Mouse (Mus musculus): Measurements from ENCODE around the gene Ppard.
"Not testable (repeated sequence)": the region's sequence is repeated elsewhere in the genome, so short reads cannot be mapped to it uniquely, and the experiment has no call there.

Ppard gene

DNA sequence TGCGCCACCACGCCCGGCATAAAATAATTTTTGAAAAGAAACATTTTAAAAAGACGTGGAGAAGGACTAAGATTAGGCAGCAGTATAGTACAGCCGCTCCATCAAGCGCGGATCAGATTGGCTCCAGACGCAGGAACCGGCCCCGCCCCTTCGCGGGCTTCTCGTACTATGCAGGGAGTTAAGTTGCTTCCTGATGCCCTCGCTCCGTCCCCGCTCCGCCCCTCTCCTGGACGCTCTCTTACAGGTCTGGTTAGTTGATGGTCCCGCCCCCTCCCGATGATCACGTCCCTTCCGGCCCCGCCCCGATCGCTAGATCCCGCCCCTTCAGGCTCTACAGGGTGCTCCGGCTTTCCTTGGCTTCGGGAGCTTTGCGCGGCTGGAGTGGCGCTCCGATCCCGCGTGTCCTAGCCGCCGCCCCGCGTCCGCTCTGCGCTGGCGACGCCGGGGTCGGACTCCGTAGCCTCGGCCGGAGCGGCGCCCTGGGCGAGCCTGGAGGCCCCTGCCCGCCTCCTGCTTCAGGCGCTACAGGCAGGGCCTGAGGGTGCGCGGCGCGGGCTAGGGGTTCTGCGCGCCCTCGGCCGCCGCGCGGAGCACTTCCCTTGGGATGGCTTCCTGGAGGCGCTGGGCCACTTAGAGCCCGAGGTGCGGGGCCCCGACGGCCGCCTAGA is 80.8 kb downstream of the Ppard start, which contains the start of gene Fance:
Gene Fance (plus strand): TSS at position 308 of the 668 bp plus-strand sequence.
- DNase-seq (ENCODE audit: low read depth, low spot score), result peak; percentile 98

GRCm38 (mm10) chr17:28313880-28314225 is 81.4 kb downstream of the Ppard start:
- DNase-seq (ENCODE audit: low read depth, low spot score), result no peak

GRCm38 (mm10) chr17:28315611-28316160 is 83.2 kb downstream of the Ppard start:
- DNase-seq (ENCODE audit: low read depth, low spot score), result no peak

GRCm38 (mm10) chr17:28316476-28316875 is 84.0 kb downstream of the Ppard start:
- no peak for DNase-seq (ENCODE audit: low read depth, low spot score)

- DNase-seq (ENCODE audit: low read depth, low spot score), result no peak
Observed at GRCm38 (mm10) chr17:28317091-28317490, 84.6 kb downstream of the Ppard start.

DNA sequence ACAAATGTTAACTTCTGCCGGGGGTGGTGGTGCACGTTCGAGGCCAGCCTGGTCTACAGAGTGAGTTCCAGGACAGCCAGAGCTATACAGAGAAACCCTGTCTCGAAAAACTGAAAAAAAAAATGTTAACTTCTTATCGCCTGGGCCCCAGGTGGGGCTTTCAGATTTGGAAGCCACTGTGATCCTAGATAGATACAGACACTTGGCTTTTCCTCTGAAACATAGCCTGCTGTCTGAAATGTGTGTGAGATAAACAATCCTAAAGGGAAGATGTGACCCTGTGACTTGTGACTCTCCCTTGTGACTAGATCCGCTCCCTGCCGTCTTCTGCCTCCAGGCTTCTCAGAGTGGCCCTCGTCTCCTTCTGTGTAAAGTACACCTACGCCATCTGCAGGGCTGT is 85.2 kb downstream of the Ppard start:
- no peak for DNase-seq (ENCODE audit: low read depth, low spot score)

DNA sequence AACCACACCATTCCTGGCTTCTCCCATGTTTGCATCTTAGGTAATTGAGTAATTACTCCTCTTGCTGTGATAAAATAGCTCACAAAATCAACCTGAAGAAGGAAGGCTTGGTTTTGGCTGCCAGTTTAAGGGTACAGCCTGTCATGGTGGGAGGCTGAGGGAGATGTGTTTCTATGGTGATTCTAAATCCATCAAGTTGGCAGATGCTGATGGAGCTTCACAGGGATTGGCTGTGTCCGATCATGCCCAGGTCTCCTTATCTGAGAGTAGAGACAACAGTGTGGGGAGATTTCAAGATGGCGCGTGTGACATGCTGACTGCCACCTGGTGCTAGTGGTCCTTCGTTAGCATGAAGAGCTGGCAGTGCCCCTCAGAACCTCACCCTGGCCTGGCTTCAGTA is 89.2 kb downstream of the Ppard start:
- no peak for DNase-seq (ENCODE audit: low read depth, low spot score)

- no peak for DNase-seq (ENCODE audit: low read depth, low spot score)
Observed at GRCm38 (mm10) chr17:28323786-28324185, 91.3 kb downstream of the Ppard start.

DNA sequence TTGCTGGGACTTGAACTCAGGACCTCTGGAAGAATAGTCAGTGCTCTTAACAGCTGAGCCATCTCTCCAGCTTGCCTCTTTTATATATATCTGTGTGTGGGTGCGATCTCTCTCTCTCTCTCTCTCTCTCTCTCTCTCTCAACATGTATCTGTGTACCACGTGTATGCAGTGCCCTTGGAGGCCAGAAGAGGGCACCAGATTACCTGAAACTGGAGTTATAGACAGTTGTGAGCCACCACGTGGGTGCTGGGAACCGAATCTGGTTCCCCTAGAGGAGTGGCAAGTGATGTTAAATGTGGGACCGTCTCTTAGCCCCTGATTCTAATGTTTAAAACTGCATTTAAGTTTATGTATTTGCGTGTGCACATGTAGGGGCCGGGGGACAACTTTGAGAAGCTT is 91.9 kb downstream of the Ppard start:
- DNase-seq (ENCODE audit: low read depth, low spot score), result not testable (repeated sequence)

GRCm38 (mm10) chr17:28325751-28326150 is 93.3 kb downstream of the Ppard start:
- no peak for DNase-seq (ENCODE audit: low read depth, low spot score)

GRCm38 (mm10) chr17:28326951-28327350 is 94.5 kb downstream of the Ppard start:
- DNase-seq (ENCODE audit: low read depth, low spot score), result no peak

DNA sequence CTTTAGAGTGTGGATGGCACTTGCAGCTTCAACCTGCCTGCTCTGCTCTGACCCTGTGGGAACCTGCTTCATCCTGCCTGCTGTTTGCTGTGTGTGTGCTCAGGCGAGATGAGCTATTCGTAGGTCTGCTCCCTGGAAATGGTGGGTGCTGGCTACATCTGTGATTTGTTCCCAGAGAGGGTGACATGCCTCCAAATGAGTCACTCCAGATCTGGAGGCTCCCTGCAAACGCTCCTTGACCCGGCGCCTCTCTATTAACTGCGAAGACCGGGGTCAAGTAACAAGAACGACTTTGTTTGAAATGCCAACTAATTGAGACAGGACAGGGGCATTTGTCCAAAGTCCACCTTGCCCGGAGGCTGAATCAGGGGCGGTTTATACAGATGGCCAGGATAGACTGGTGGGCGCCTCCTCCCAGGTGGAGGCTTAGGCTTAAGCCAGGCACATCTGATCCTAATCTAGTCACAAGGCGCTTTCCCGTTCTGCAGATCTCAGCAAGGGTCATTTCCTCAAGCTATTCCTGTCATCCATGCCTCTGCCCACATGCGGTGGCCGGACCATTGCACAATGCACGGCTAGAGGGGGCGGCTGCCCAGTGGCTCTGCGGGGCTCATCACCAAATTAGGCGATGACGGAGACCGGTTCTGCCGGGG is 95.3 kb downstream of the Ppard start:
- no peak for DNase-seq (ENCODE audit: low read depth, low spot score)

DNA sequence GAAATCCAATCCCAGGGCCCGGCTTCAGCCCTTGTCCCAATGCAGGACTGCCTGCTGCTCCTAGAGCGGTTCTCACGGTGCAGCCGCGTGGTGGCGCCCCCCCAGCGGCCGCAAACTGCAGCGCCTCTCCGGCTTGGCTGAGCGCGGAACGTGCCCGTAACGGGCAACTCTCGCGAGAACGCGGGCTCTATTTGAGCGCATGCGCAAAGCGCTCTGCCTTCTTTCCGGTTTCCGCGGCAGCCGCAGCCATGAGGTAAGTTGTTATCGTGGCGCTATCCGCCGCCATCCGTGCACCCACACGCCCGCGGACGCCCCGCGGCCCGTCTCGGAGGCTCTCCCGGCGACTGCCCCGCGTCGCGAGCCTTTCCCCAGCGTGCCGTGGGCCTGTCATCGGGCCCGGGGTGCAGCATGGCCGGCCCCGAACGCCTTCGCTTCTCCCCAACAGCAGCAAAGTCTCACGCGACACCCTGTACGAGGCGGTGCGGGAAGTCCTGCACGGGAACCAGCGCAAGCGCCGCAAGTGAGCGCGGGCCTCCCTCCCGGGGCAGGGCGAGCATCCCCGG is 95.9 kb downstream of the Ppard start, which contains the start of gene Rpl10a:
Gene Rpl10a (plus strand): TSS at position 106 of the 563 bp plus-strand sequence.
- DNase-seq (ENCODE audit: low read depth, low spot score), result peak; percentile 98

DNA sequence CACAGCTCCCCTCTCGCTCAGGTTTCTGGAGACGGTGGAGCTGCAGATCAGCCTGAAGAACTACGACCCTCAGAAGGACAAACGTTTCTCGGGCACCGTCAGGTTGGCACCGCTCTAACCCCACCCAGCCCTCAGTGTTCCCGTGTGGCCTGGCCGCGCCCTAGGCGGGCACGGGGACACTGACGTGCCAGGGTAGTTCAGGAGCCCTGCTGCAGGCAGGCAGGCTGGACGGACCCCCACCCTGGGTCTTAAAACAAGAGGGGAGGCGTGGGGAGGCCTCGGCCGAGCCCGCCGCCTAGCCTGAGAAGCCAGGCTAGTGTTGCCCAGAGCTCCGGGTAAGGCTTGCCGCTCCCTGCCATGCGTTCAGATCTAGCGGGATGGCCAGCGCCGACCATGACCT is 96.4 kb downstream of the Ppard start:
- no peak for DNase-seq (ENCODE audit: low read depth, low spot score)

- no peak for DNase-seq (ENCODE audit: low read depth, low spot score)
Observed at GRCm38 (mm10) chr17:28329503-28330231, 97.2 kb downstream of the Ppard start.

DNA sequence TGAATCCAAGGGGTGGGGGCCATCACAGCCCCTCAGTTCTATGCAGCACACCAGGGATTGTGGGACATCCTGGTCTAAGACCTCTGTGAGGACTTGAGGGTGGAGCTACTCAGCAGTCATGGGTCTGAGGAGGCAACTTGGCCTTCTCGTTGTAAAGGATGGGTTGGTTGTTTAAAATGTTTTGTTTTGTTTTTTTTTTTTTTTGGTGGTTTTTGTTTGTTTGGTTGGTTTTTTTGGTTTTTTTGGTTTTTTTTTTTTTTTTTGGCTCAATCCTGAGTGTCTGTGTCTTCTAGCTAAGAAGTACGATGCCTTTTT is 97.7 kb downstream of the Ppard start:
- no peak for DNase-seq (ENCODE audit: low read depth, low spot score)

DNA sequence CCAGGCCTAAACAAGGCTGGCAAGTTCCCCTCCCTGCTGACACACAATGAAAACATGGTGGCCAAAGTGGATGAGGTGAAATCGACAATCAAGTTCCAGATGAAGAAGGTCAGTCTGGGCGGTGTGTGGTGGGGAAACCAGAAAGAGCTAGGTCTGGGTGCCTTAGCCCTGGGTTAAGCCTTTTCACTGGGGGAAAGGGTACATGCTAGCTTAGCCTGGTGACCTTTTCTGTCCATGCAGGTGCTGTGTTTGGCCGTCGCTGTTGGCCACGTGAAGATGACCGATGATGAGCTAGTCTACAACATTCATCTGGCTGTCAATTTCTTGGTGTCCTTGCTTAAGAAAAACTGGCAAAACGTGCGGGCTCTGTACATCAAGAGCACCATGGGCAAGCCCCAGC is 98.1 kb downstream of the Ppard start:
- DNase-seq (ENCODE audit: low read depth, low spot score), result not testable (repeated sequence)

DNA sequence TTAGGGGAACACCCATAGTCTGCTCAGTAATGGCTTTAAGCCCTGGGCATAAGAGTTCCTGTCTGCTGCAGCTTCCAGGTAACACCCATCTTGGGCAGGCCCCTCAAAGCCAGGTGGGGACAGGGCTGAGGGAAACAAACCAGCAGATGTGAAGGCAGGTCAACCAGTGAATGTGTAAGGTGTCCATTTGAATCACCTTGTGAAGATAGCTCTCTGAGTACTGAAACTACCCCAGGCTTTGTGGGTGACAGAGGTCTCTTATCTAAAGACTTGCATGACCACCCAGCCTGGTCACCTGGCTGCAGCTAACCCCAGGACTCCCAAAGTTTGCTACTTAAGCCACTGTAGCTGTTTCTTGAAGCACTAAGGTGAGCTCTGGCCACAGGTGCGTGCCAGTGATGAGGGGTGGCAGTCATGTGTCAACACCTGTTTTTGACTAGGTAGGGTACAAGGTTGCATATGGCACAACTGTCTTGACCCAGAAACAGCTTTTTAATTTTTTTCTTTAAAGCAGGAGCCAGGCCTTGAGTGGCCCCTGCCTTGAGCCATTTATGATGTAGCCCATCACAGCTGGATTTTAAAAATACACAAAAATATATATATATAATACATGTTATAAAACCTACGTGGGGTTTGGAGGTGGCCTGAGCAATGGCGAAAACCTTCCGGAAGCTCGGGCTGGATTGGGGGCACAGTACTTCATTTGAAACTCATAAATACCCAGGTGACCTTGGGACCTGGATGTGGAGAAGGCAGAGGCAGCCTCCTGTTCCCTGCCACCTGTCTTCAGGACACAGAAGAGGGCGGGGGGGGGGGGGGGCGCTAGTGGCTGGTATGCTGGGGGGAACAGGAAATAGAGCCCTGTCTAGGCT is 99.0 kb downstream of the Ppard start:
- DNase-seq (ENCODE audit: low read depth, low spot score), result no peak

- DNase-seq (ENCODE audit: low read depth, low spot score), result no peak
Observed at GRCm38 (mm10) chr17:28332113-28332914, 99.8 kb downstream of the Ppard start.

- DNase-seq (ENCODE audit: low read depth, low spot score), result no peak
Observed at GRCm38 (mm10) chr17:28332915-28333546, 100.5 kb downstream of the Ppard start.
